Mouse (Mus musculus) mouse trophoblast stem cell (cell line): ENCODE measurements at regions not wholly inside any gene's neighbourhood (a gene's known extent, or its start where the extent isn't known, plus 50 kb on each side); places are given as distances from the start of the nearest gene placed in this dataset.

Experiments
- in situ Hi-C, 2 experiments: fragments of 300-500 bp; cut with MseI, MboI; formaldehyde crosslinking; loops; 2 replicates in 1 of 2; 3 replicates in 1 of 2; pipeline ENCODE4 v1.15.1; 2025

DNA sequence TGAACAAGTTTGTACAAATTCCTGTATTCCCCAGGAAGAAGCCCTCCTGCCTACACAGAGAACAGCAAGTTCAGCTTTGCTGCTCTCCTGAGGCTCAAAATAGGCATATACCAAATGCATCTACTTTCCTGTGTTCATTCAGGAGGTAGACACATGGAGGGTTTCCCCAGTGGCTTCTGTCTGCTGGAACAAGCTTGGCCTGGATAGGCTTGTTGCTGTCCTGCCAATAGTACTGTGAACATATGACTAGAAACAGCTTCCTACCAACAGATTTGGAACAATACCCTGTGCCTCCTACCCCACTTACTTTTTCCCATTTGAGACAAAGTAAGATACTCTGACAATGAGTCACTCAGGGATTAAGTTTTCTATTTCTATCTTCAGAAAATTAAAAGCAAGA lies 93.8 kb upstream of the Wdpcp start:
- in situ Hi-C loops = no loop called here

DNA sequence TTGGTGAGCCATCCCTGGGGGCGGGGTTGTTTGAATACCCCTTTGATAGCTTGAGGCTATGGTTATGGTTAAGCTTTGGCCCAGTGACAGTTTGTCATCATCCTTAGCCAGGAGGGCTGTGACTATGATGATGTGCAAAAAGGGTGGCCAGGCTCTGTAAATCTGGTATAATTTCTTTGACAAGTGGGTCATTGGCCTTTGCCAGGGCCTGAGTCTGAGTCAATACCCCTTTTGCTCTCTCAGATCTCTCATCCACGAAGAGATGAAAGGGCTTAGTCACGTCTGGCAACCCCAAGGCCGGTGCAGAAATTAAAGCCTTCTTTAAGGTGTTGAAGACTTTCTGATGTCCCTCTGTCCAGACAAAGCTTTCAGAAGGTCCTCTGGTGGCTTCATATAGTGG lies 99.7 kb upstream of the Ugp2 start:
- in situ Hi-C loops = no loop called here

DNA sequence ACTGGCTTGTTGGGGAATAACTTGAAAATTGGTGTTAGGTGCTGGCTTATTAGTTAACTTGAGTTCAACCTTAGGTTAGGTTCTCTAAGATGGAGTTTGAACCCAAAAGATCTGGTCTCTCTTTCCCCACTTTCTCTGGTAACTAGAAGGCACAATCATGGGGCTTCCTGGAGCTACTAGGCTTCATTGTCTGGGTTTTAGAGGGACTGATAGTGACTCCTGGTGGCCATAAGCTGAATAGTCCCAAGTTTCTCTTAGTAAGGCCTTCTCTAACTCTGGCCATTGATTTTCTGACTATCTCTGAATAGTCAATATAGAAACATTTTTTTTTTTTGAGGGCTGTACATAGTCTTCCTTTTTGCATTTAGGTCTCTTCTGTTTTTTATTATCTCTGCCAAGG lies 97.5 kb upstream of the Ugp2 start:
- in situ Hi-C loops = no loop called here

DNA sequence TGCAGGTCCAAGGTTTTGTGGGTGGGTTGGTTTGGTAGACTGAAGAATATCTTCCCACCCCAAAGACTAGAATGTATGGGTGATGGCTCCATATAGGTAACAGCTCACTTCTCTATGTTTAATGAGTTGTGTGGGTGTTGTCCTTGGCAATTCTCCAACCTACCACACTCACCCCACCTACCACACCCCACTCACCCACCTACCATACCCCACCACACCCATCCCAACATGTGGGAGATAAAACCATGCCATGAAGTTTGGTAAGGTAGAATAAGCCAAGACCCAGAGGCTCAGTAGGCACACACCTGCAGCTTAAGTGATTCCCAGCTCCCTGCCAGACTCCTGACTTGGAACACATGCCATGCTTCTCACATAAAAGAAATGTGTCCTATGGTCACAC lies 89.0 kb upstream of the Ugp2 start:
- in situ Hi-C loops = no loop called here

DNA sequence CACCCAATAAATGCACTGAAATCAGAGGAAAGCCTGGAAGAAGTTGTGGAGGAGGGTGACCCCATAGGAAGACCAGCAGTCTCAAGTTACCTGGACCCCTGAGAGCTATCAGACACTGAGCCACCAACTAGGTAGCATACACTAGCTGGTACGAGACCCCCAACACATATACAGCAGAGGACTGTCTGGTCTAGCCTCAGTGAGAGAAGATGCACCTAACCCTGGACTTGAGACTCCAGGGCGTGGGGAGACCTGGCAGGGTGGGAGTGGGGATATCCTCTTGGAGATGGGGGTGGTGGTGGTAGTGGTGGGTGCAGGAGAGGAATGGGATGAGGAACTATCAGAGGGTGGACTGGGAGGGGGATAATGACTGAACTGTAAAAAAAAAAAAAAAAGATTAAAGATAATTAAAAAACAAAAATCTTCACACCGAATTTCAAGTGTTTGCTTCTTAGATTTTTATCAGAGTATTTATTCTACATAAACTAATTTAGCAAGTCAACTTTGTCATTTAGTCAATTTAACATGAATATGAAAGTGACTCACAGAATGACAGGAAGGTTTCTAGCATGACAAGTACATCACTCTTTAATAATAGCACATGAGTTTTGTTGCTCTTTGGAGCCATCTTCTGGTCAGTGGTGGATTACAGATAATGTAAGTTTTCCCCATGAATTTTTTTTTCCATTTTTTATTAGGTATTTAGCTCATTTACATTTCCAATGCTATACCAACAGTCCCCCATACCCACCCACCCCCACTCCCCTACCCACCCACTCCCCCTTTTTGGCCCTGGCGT lies 82.5 kb upstream of the Ugp2 start:
- in situ Hi-C loops = loop anchor here (10.0 kb wide), 2 partner anchors 109 to 119 kb away; no protein-coding TSS in a partner anchor

DNA sequence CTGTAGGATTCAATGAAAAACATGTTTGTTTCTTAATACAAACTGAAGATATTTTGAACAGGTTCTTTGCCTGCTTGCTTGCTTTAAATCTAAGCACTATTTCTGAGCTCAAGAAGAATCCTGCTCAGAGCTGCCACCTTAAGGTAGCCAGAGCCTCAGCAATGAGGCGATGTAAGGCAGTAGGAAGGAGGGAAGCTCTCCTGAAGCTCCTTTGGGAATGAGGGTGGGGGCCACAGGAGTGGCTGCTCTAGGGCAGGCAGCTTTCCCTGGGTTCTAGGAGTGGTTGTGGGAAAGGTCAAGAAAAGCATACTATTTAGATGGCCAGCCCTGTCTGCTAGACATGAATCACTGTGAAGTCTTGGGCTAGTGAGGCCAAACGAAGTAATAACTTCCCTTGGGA lies 62.7 kb upstream of the Ugp2 start:
- in situ Hi-C loops = no loop called here

DNA sequence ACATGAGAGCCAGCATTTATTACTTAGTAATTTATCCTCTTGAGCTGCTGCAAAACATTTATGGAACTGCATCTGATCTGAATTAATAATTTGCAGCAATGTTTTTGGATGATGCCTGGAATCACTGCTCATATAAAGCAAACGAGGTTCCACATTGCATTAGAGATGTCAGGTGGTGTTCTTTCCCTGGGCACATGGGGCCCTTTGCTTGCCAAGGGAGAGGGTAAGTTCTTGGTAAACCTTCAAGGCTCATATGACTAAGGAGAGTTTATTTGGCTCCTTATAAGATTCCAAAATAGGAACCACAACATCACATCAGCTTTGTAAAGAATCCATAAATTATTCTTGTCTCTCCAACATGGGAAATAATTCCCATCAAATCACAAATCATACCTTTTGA lies 59.0 kb upstream of the Ugp2 start:
- in situ Hi-C loops = no loop called here

DNA sequence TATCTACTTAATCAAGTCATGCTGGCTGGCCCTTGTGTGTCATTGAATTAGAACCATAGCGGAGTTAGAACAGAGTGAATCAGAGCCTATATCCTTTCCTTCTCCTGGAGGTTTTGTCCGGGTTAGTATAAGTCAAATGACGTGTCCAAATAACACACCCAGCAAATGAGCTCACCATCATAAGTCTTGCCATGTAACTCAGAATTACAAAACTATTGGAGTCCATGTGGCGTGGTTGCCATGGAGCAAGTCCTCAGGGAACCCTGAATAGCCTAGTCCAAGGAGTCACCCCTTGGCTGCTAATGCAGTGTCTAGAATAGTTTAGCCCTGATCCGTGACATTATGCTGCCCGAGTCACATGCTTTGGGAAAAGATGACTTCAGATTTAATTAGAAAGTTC lies 57.7 kb upstream of the Ugp2 start:
- in situ Hi-C loops = no loop called here

DNA sequence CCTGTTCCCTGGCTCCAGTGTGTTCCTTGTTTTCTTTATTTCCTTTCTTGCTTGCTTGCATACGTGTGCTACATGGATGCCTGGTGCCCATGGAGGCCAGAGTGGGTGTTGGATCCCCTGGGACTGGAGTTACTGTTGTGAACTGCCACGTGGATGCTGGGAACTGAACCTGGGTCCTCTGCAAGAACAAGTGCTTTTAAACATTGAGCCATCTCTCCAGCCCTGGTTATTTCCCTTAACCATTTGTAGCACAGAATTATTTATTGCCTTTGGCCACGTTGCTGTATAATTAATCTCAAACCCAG lies 57.0 kb upstream of the Ugp2 start:
- in situ Hi-C loops = no loop called here

DNA sequence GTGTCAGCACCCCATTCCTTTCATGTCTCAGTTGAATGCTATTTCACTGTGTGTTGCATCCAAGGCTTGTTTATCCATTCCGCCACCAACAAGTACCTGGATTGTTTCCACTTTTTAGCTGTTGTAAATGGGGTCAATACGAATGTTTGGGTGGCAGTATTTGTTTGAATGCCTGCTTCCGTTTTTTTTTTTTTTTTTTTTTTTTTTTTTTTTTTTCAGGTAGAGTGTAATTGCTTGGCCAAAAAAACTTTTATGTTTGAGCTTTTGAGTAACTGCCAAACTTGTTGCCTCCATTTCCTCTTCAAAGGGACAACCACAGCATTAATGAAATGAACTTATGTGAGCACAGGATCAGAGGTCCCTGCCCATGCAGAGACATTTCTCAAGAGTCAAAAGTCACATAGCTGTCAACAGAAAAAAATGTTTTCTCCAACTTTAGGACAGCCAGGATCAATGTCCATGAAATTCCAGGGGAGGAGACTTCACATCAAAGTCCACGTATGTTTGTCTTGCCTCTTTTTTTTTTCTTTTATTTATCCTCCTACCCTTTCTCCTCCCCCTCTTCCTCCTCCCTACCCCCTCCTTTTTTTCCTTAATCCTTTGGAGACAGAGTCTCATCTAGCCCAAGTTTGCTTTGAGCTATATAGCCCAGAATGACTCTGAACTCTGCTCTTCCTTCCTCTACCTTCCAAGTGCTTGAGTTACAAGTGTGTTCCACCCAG lies 56.5 kb upstream of the Ugp2 start:
- in situ Hi-C loops = no loop called here

DNA sequence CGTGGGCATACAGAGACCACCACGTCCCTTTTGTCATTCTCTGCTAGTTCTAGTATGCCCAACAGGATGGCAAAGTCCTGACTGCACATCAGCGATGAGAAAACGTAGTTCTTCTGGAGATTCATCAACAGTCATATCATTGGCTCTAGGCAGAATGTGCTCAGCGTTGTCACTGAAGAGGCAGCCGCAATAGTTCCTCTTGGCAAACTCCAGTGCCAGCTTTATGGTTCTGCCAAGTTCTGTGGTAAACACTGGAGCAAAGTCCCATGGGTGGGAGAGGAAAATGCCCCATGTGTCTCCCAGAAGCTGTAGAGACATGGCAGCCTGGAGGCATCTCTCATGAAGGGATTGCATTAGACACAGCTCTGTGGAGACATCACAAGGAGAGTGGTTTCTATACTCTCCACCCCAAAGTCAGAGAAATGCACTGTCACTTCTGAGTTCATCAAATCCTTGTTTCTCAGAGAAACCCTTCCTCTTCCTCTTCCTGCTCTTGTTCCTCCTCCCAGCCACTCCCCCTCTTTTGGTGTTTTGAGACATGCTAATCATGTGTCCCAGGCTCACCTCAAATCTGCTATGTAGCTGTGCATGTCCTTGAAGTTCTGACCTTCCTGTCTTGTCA lies 54.6 kb upstream of the Ugp2 start:
- in situ Hi-C loops = no loop called here

DNA sequence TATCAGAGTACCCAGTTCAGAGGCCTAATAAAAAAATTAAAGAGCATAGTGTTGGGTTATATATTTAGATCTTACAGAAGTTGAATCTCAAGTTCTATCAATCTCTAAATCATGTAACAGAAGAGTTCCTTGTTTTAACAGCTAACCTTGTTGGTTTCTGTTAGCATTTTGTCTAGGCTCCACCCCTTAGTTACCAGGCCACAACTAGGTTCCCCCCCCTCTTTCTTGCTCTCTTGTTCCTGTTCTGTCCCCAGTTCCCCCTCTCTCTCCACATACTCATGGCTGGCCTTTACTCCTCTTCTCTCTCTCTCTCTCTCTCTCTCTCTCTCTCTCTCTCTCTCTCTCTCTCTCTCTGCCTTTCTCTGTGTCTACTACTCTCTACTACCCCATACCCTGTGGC lies 53.3 kb upstream of the Ugp2 start:
- in situ Hi-C loops = no loop called here

DNA sequence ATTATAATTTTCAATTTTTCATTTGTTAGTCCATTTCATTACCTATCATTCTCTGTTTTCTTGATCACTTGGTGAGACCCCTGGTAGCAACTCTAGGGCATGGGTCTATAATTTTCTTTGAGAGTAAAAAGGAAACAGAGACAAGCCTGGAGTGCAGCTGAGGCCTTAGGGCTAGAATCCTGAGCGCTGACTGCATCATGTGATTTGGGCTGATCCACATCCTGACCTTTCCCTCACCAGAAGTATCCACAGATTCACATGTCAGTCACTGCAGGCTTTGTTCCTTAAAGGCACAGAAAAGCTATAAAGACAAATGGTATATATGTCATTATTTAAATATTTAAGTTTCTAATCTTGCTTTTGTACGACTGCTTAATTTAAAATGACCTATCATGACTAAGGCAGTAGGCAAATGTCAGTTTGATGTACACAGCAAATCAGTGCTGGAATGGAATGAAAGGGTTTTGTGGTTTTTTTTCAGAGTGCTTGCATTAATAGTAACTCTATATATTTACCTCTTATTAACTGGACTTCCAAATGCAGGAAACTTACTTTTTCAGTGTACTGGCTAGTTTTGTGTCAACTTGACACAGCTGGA lies 51.4 kb upstream of the Ugp2 start:
- in situ Hi-C loops = no loop called here
